Mouse (Mus musculus): ENCODE data around the gene Anxa2.

Gene Anxa2

DNA sequence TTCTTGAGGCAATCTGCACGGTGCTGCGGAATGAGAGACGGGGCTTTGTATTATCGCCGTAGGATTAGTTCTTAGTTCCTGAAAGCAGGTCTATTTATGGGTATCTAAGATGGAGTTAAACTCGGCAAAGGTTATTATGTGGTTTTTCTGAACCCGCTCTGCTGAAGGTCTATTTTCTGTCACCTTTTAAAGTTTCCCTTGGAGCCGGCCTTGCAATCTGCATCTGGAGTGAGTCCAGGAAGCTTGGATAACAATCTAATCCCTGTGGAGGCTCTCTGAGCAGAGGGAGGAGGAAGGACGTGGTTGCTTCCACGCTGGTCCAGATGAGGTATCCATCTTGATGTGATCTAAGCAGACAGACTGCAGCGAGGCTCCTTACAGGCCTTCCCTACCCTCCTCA, 53.8 kb downstream of the Anxa2 start:
- no peak for DNase-seq (ENCODE audit: extremely low read depth, insufficient read length, low spot score)

DNA sequence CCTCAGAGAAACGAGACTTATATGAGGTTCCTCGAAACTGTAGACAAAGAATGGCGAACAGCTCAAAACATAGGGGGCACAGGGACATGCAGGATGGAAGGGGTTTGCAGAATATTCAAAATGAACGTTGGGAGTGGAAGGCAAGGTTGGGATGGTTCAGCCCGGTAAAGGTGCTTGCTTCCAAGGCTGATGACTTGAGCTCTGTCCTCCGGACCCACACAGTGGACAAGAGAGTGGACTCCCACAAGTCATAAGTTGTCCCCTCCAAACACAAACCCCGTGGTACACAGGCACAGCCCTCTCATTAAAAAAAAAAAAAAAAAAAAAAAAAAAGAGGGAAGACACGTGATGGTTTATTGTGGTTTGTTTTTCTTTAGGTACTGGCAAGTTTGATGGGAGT, 54.6 kb downstream of the Anxa2 start:
- no peak for DNase-seq (ENCODE audit: extremely low read depth, insufficient read length, low spot score)

DNA sequence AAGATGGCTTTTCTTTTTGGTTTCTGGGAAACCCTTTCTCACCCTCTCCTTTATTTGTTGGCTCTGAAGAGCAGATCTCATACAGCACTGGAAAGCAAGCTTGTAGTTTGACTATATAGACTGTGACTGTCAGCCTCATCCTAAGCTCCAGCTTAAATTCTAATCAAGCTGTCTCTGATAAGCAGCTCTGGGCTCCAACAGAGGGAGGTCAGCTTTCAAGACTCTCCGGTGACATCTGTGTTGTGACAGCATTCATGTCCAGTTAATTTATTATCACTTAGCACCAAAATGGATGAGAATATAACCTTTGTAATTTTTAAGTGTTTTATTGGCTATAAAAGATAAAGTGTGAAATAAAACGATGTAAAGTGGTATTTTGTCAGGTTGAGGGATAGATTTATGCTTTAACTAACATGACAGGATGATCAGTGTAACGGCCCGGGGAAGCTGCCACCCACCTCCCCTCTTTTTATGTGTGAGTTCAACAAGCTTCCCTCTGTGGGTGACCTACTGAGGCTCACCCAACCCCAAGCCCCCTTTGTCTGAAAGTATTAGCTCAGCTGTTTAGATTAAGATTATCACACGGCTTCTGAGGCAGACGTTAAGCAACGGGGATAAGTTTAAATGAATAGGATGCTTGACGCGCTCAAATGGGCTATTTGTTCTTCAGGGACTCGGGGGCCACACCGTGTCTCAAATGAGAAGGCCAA, 58.6 kb downstream of the Anxa2 start:
- DNase-seq (ENCODE audit: extremely low read depth, insufficient read length, low spot score), result no peak

DNA sequence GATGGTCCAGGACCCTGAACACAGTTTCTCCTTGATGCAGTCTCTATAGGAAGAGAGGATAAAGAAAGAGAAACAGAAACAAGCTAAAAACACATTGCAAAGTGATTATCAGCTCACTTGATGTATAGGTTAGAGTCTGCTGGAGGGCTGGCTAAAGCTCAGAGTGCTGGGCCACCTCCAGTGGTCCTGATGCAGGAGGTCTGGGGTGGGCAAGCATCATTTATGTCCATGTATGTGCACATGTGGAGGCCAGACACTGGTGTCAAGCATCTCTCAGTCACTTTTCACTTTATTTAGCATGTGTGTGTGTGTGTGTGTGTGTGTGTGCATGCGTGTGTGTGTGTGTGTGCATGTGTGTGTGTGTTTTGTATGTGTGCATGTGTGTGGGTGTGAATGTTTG, 59.3 kb downstream of the Anxa2 start:
- no peak for DNase-seq (ENCODE audit: extremely low read depth, insufficient read length, low spot score)

DNA sequence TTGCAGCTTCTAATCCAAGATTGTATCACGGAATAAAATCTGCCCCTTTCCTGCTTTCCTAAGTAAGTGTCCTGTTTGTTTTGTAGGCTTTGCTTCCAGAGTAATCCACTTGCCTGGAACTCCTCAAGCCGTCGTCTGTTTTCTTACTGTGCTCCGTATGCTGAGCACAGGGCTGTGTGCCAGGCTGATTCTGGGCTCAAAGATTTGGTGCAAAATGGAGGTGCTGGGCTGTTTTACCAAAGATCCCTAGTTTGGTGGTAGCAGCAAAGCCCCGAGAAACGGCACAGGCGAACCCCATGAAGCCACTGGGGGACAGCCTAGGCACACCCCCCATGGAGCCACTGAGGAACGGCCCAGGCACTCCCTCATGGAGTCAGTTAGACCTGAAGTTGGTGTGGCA, 60.8 kb downstream of the Anxa2 start:
- no peak for DNase-seq (ENCODE audit: extremely low read depth, insufficient read length, low spot score)

DNA sequence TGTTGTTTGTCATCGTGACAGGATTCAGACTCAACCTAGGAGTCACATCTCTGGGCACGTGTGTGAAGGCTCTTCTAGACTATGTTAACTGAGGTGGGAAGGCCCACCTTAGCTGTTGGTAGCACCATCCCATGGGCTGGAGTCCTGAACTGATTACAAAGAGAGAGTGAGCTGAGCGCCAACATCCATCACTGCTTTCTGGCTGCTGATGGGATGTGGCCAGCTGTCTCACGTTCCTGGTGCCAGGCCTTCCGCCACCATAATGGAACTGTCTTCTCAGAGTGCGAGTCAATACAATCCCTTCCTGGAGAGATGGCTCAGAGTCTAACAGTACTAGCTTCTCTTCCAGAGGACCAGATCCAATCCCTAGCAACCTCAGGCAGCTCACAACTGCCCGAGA, 62.0 kb downstream of the Anxa2 start:
- no peak for DNase-seq (ENCODE audit: extremely low read depth, insufficient read length, low spot score)

DNA sequence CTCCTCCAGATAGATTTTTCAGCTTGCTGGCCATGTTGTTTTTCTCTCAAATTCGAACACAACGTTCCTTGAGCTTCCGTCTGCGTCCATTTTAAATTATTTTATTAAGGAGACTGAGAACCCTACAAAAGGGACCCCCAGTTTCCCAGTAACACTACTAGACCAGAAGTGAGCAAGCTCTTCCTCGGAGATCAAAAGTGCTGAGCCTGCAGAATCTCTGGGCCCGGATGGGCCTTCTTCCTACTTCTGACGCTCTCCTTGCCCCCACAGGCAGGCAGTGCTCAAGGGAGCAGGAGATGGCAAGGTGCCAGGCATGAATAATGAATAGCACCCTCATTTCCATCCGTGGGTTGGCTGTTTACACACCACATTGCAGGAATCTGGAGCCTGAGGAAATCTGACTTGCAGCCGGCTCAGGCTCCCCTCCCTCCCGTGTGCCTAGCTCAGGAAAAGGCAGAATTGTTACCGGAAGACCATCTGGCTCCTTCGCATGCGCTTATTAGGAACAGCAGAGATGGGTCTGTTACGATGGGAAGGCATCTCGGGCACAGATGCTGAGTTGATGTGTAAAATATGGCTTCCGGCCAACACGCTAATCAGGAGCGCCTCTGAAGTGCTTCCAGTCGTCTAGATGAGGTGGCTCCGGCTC, 64.1 kb downstream of the Anxa2 start:
- no peak for DNase-seq (ENCODE audit: extremely low read depth, insufficient read length, low spot score)

Data from 3134 (cell line).